Mouse (Mus musculus) 3134 (cell line): ENCODE measurements around the gene Slc22a23.

Experiments used
- DNase-seq: peaks from one replicate; pipeline ENCODE4 v3.0.0-alpha.2; 2011; ENCODE audit warnings: low spot score; ENCODE audit not compliant: insufficient read length; ENCODE audit errors: extremely low read depth

Gene Slc22a23

DNA sequence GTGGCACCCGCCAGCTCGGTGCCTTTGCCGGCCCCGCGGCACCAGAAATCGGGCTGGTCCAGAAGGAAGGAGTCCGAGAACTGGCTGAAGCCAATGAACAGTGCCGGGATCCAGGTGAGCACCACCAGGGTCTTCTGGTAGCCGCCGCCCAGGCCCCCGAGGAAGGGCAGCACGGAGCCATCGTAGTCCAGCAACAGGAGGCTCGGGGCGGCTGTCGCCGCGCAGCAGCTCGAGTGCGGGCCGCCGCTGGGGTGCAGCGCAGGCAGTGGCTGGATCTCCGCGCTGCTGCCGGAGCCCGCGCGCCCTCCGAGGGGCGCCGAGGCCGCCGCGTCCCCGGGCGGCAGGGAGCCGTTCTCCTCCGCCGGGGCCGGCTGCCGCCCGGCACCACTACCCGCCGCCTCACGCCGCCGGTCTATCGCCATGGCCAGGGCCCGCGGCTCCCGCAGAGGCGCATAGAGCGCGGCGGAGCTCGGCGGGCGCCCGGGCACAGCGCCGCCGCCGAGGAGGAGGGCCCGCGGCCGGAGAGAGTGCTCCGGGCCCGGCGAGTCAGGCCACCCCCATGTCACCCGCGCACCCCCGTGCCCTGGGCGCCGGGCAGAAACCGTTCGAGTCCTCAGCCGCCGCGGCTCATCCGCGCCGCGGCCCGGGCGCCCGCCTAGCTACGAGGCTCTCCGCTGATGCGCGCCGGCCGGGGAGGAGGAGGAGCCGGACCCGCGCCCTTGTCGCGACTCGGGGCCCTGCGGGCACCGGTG, 430 bp downstream of the Slc22a23 start:
- DNase-seq = no peak

DNA sequence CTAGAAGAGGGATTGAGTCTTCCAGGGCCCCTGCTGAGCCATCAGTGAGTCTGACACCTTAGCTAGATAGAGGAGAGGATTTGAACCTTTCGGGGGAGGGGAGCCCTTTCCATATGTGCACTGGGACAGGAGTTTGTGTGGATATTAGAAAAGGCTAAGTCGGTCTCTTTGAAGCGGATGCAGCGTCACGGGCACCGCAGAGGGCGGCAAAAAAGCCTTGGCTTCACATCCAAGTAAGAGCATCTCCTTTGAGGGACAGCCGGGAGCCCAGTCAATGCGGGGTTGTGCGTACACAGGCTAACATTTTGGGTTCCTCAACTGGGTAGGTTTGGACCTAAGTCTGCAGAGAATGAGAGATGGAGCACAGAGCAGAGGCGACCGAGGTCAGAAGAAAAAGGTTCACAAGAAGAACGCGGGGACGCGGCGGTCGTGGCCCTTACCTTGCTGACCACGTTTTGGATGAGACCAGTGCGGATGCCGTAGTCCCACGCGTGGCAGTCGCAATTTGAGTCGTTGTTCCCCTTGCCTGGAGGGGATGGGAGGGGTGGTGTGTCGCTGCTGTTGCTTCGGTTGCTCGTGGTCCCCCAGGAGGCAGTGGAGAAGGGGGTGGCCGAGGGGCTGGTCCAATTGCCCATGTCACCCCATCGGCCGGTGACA, 1.1 kb downstream of the Slc22a23 start:
- DNase-seq = peak; percentile 54

DNA sequence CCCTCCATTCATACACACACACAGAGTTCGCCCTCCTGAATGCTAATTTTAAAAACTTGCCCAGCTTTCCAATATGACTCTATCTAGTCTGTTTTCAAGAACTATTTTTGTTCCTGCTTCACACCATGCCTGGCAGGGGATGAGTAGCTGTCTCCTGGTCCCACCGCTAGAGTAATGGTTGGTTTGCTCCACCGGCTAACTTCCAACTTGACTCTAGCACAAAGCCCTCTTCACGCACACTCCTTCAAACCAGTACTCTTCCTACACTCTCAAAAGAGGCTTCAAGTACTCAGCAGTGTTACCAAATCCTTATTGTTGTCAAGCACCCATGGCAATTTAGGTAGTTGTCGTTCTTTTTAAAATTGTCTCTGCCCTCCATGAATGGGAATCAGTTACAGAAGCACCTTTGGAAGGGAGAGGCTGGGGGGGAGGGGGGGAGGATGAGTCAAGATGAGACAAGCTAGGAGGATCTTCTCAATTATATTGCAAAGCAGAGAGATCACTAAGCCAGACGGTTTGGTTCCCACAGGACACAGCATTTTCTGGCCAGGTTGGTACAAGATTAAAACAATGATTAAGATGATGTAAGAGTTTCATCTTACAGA, 2.6 kb downstream of the Slc22a23 start:
- DNase-seq = no peak

DNA sequence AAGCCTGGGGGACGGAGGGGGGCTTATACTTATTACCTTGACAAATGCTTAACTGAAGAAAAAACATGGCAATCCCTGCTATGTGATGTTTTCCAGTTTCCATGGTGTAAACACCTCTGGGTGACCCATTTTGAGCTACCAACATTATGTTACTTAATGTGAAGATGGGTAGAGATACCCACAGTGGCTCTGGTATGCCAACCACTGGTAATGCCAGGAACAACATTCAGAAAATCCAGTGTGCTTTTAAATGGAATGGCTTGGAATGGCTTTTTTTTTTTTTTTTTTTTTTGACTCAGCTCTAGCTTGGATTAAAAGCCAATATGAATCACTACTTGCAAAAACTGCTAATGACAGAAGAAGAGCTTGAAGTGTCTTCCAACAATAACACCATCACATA, 8.1 kb downstream of the Slc22a23 start:
- no peak for DNase-seq

GRCm38 (mm10) chr13:34334847-34335246, 10.1 kb downstream of the Slc22a23 start:
- DNase-seq = no peak

GRCm38 (mm10) chr13:34332762-34333161, 12.2 kb downstream of the Slc22a23 start:
- DNase-seq = peak; percentile 58

- no peak for DNase-seq
Observed at GRCm38 (mm10) chr13:34331399-34332186, 13.4 kb downstream of the Slc22a23 start.

GRCm38 (mm10) chr13:34329589-34329988, 15.4 kb downstream of the Slc22a23 start:
- no peak for DNase-seq

DNA sequence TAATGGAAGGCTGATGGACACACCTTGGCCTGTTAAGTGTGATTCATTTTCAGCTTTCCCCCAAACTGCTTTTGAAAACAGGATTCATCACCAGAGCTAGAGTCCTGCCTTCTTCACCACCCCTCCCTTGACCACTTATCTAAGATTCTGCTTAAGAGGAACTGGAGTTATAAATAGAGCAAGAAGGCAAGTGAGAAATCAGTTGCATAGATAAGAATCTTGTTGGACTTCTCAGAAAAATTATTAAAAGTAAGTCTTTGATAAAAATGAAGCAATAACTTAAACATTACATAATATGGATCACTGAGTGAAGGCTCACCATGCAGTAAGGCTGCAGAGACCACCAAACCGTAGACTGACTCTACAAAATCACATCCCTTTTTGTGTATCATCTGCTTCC, 18.0 kb downstream of the Slc22a23 start:
- no peak for DNase-seq

DNA sequence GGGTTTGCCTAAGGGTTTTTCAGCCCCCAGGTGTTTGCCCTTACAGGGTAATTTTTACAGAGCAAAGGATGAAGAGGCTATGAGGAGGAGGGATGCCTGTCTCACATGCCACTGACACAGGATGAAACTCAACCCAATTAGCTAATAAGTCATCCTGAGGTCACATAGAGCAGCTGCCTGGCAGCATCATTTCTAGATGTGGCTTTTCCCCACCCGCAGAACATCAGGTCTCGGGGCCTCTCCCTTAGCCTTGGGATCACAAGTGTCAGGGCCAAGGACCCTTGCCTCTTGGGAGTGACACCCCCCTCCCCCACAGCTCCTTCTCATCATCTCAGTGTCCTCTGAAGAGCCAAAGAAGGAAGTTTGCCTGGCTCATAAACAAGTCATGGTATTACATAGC, 21.6 kb downstream of the Slc22a23 start:
- no peak for DNase-seq

GRCm38 (mm10) chr13:34320482-34320881, 24.5 kb downstream of the Slc22a23 start:
- DNase-seq = no peak

DNA sequence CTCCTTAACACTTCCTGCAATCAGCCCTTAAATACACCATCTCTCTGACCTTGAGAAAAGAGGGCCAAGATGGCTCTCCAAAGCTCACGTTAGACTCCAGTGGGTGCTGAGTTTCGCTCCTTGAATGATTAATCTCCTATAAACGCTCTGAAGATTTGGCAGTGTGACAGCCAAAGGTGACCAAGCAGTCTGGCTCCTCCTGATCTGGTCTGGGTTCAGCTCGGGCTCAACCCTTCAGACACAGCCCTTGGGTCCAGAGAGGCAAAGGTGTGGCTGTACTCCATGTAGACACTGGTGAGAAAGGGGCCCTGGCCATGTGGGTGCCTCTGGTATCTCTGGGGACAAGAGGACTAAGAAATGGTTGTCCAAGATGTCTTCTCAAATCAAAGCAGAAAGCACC, 27.9 kb downstream of the Slc22a23 start:
- DNase-seq = no peak

- no peak for DNase-seq
Observed at GRCm38 (mm10) chr13:34316511-34316910, 28.5 kb downstream of the Slc22a23 start.

DNA sequence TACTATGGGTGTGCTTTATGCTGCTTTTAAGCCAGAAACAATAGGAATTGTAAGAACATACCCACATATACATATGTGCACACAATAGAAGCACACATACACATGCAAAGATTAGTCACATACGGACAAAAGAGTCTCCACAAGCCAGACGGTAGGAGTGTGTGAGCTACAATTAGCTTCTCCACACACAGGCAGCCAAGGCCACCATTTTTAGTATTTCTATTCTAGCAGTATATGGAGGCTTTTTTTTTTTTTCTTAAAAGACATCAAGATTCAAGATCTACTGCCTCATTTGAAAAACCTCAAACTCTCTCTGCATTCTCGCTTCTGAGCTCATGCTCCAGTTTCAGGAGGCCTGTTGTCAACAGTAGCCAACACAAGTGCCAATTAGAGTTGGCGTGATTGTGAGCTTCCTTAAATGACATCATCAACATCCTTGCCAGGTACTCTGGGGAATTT, 31.9 kb downstream of the Slc22a23 start:
- no peak for DNase-seq

- no peak for DNase-seq
Observed at GRCm38 (mm10) chr13:34312346-34313002, 32.5 kb downstream of the Slc22a23 start.

DNA sequence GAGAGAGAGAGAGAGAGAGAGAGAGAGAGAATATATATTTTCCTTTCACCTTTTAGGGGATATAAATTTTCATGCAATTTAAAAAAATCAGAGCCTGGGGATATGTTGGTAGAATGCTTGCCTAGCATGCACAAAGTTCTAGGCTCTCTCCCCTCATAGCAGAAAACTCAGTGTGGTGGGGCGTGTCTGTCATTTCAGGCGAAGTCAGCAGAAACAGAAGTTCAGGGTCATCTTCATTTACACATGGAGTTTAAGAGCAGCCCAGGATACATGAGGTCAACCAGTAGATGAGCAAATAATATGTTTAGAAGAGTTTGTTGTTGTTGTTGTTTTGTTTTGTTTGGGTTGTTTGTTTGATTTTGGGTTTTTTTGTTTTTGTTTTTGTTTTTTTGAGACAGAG, 33.4 kb downstream of the Slc22a23 start:
- no peak for DNase-seq

DNA sequence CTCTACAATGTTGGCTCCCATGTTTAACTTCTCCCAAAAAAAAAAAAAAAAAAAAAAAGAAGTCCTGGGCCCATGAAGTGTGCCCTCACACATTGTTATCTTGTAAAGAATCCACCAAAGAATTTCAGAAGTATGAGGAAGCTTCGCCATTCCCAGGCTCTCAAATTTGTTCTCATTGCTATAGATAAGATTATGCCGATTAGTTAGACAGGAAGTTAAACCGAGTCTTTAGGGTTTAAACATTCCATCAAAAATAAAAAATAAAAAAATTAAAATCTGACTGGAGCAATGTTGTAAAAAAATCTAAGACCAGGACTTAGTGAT, 36.4 kb downstream of the Slc22a23 start:
- DNase-seq = no peak

- DNase-seq = no peak
Observed at GRCm38 (mm10) chr13:34307696-34308603, 37.0 kb downstream of the Slc22a23 start.

DNA sequence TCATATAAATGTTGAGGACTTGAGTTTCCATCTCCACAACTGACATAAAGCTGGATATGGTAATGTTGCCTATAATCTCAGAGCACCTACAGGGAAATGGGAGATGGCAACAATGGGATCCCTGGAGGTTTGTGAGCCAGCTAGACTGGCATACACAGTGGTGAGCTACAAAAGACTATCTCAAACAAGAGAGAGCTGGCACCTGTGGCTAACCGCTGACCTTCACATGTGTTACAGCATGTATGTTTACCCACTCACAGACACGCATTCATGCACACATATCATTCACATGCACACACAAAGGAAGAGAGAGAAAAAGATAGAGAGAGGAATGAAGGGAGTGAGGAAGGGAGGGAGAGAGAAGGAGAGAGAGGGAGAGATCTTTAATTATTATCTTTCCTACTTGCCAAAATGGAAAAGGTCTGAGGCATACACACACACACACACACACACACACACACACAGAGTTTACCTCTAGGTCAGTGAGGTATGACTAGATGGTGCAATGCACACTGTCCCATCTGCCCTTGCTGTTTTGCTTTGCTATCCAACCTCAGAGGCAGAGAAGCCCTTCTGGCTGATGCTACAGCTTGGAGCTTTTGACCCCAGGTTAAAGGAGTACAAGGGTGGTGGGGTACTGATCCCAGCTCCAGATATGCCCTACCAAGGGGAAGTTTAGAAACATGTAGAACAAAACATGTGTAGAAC, 38.9 kb downstream of the Slc22a23 start:
- no peak for DNase-seq
